Comparison of ENCODE assay signal across 8 mouse cellular contexts in the genomic region with DNA sequence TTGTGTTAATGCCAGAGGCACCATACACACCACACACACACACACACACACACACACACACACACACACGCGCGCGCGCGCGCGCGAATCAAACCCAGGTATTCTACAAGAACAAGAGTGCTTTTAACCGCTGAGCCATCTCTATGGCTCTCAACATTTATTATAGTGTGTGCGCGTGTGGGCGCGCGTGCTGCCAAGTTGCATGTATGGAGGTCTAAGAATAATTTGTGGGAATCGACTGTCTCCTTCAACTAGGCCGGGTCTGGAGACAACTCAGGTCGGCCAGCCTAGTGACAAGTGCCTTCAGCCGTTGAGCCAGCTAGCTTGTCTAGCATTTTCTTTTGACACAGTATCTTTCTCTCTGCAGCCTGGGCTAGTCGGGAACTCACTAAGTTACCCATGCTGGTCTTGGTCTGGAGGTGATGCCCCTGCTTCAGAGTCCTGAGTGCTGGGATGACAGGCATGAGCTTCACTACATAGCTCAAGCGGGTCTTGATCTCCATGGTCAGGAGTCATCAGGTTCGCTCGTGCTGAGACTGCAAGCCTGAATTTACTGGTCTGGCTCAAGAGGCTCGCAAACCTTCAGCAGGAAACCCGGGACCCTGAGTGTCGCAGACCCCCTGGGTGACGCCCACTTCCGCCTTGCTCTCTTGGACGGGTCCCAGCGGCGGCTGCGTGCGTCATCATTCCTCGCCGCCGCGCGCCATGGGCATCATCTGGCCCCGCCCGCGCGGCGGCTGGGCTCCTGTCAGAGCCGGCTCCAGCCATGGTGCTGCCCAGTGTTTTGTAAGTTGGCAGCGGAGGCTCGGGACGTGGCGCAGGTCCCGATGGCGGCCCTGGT. TPM values are rescaled to one million over a fixed set of nuclear protein-coding genes. Genes with fewer than 3 reads are reported as not detected.
A peak's percentile ranks its signal among the peaks of the same experiment; 100 is the strongest.
DNase-seq lines count a peak whose midpoint lies in the region; ATAC-seq and TF ChIP-seq lines count a peak whose summit lies in the region.

A gene (plus strand): TSS at position 709 of the 841 bp plus-strand sequence.

- peaks cover 0 to 2% of the 10 kb centered on the region in 2 experiments; a peak in 1 of 4 replicates for H3K4me1 ChIP-seq in ES-E14 (ENCODE audit: control insufficient read depth in 2 of 2, insufficient read depth in 2 of 2, low read length in 2 of 2, poor library complexity in 1 of 2)
- peaks cover 20% of the 10 kb centered on the region for H3K4me1 ChIP-seq in forebrain, embryonic 15.5 days
- H3K4me1 ChIP-seq in lung, adult 2 months (ENCODE audit: control insufficient read depth, insufficient read depth, low read length) = peaks cover 9% of the 10 kb centered on the region

- ATAC-seq in forebrain, embryonic 15.5 days (replicated peaks) = peak; percentile 97
- ATAC-seq in neutrophil, adult 5-6 weeks (ENCODE audit: extremely low read depth, insufficient number of reproducible peaks, low FRiP score, poor library complexity, severe bottlenecking) = peak; percentile 96

- intact Hi-C loops in heart, postnatal 25 days (cut with DNase I) = loop anchor here (2.0 kb wide), 1 partner anchor 55 kb away; no protein-coding TSS in a partner anchor

- peak; percentile 83 for DNase-seq in ES-E14 (ENCODE audit: low read depth, low spot score)
- DNase-seq in cerebellum, adult 11-12 months = peak; percentile 93
- peak; percentile 81 for DNase-seq in heart, postnatal 25 days (ENCODE audit: low spot score)
- DNase-seq in layer of hippocampus, adult 18-20 months (ENCODE audit: low spot score in 2 of 2) = peak; percentile 86 to 94
- peak; percentile 92 for DNase-seq in lung, adult 2 months
- peak; percentile 78 to 85 for DNase-seq in thymus, adult 18-20 months

- in situ Hi-C loops in ES-E14 (cut with MboI; ENCODE audit: low sequenced_read_pairs in 2 of 2, unreplicated experiment in 2 of 2) = no loop called here

- peak within 1 kb of the TSS; percentile 74 to 96 for H3K4me3 ChIP-seq in ES-E14 (ENCODE audit: insufficient read depth in 1 of 2, low read depth in 1 of 2, low read length in 2 of 2, poor library complexity in 1 of 2, severe bottlenecking in 1 of 2)
- peak within 1 kb of the TSS; percentile 73 for H3K4me3 ChIP-seq in forebrain, embryonic 15.5 days
- peak within 1 kb of the TSS; percentile 71 for H3K4me3 ChIP-seq in lung, adult 2 months (replicated peaks; ENCODE audit: extremely low read depth, low read depth, low read length)

- peak within 1 kb of the TSS; percentile 70 for H3K4me2 ChIP-seq in forebrain, embryonic 15.5 days (replicated peaks)

- peak within 1 kb of the TSS; percentile 88 for H3K9ac ChIP-seq in ES-E14 (ENCODE audit: insufficient read depth, low read depth, low read length, poor library complexity, severe bottlenecking)
- peak within 1 kb of the TSS; percentile 89 for H3K9ac ChIP-seq in forebrain, embryonic 15.5 days (replicated peaks)

- 11% methylated on average over 50 of the region's 50 CpGs for WGBS in forebrain, embryonic 15.5 days
- WGBS in lung, adult 2 months = 4% methylated on average over 50 of the region's 50 CpGs

- peak; percentile 73; the same call in 1 of the 2 replicates for TF ChIP-seq POLR2A in lung, adult 2 months (IDR thresholded peaks at IDR 0.05; ENCODE audit: borderline replicate concordance, extremely low read depth, low read depth, low read length)

- no peaks in the 10 kb centered on the region for H3K27me3 ChIP-seq in forebrain, embryonic 15.5 days

- no peak for TF ChIP-seq CTCF in lung, adult 2 months (IDR thresholded peaks at IDR 0.05; ENCODE audit: insufficient read depth, low read length)

- no peak within 1 kb of the TSS for H3K27ac ChIP-seq in ES-E14 (ENCODE audit: insufficient read depth, low read depth, low read length, poor library complexity, severe bottlenecking)
- peak within 1 kb of the TSS; percentile 85 for H3K27ac ChIP-seq in forebrain, embryonic 15.5 days (replicated peaks)

- no peaks in the 10 kb centered on the region for H3K36me3 ChIP-seq in ES-E14 (ENCODE audit: control insufficient read depth, insufficient read depth, low read length, poor library complexity, severe bottlenecking)
- H3K36me3 ChIP-seq in forebrain, embryonic 15.5 days = no peaks in the 10 kb centered on the region

- H3K9me3 ChIP-seq in ES-E14 (ENCODE audit: control insufficient read depth, insufficient read depth, low read depth, low read length) = no peaks in the 10 kb centered on the region
- H3K9me3 ChIP-seq in forebrain, embryonic 15.5 days = no peaks in the 10 kb centered on the region

TF ChIP-seq in ES-E14, 5 proteins besides CTCF, POLR2A, EP300 and RAD21:
- TF ChIP-seq HCFC1 (IDR thresholded peaks at IDR 0.05; ENCODE audit: borderline replicate concordance, insufficient read depth, low read length) (peak; percentile 82; the same call in 1 of the 2 replicates), CHD2 (IDR thresholded peaks at IDR 0.05; ENCODE audit: low read depth, low read length) (no peak), ZNF384 (IDR thresholded peaks at IDR 0.05; ENCODE audit: low read depth, low read length) (no peak), ZC3H11A (IDR thresholded peaks at IDR 0.05; ENCODE audit: borderline replicate concordance, low read depth, low read length) (0 out of 2 replicates have a peak, but pooled peaks have one; percentile 10), MAFK (IDR thresholded peaks at IDR 0.05; ENCODE audit: insufficient read depth, low read depth, low read length) (no peak)
TF ChIP-seq in ES-E14: peak in this region for 2.

RNA-seq across cellular contexts. Expression of the gene that starts here (rescaled TPM):
- total RNA-seq in ES-E14 (2012; rRNA removed) = 12.8 and 16.3 TPM in 2 replicates
- polyA plus RNA-seq in forebrain, embryonic 15.5 days (2015; fragmentation: Nextera tagmentation; extraction: Ambion mirVana) = 18.7 and 19.1 TPM in 2 replicates
- 10 to 100 TPM; 23.0 to 23.2 TPM for total RNA-seq in heart, postnatal 25 days (2021)
- total RNA-seq in layer of hippocampus, adult 18-20 months (2021) = 10 to 100 TPM; 36.9 to 38.3 TPM
- polyA plus RNA-seq in lung, adult 2 months (2012; rRNA removed) = 43.7 and 60.6 TPM in 2 replicates
- total RNA-seq in neutrophil, adult 5-6 weeks (2017) = 18.5 and 19.8 TPM in 2 replicates
